Mouse (Mus musculus): ENCODE results near the gene Gm3149. TPM values are rescaled to one million over a fixed set of nuclear protein-coding genes. Genes with fewer than 3 reads are reported as not detected.
"Not testable (repeated sequence)": the region's sequence is repeated elsewhere in the genome, so short reads cannot be mapped to it uniquely, and the experiment has no call there.

The Gm3149 gene
- not detected in 2 replicates for polyA plus RNA-seq (2014; fragmentation: Nextera tagmentation; extraction: Ambion mirVana)

GRCm38 (mm10) chr14:4316983-4317382, at the start of gene Gm3149:
TSS of gene Gm3149 (plus strand) at chr14:4317283.
- H3K27ac ChIP-seq (replicated peaks; ENCODE audit: low read depth, low read length); H3K4me3 ChIP-seq (ENCODE audit: low read depth, low read length); H3K9ac ChIP-seq (ENCODE audit: low read depth, low read length); DNase-seq (ENCODE audit: low spot score); H3K27me3 ChIP-seq (replicated peaks; ENCODE audit: control insufficient read depth, insufficient read depth, low read length); H3K9me3 ChIP-seq (ENCODE audit: control insufficient read depth, low read length); ATAC-seq (ENCODE audit: low read depth); H3K36me3 ChIP-seq (ENCODE audit: control insufficient read depth, insufficient read depth, low read length); H3K4me1 ChIP-seq (ENCODE audit: control insufficient read depth, insufficient read depth, low read length); H3K4me2 ChIP-seq (ENCODE audit: low read depth, low read length): not testable (repeated sequence)
- no CpG with 5 or more reads among the region's 1 CpGs for WGBS

- not testable (repeated sequence) for ATAC-seq (ENCODE audit: low read depth); H3K4me2 ChIP-seq (ENCODE audit: low read depth, low read length); H3K4me3 ChIP-seq (ENCODE audit: low read depth, low read length); DNase-seq (ENCODE audit: low spot score); H3K9ac ChIP-seq (ENCODE audit: low read depth, low read length); H3K27ac ChIP-seq (replicated peaks; ENCODE audit: low read depth, low read length); H3K27me3 ChIP-seq (replicated peaks; ENCODE audit: control insufficient read depth, insufficient read depth, low read length); H3K9me3 ChIP-seq (ENCODE audit: control insufficient read depth, low read length); H3K4me1 ChIP-seq (ENCODE audit: control insufficient read depth, insufficient read depth, low read length); H3K36me3 ChIP-seq (ENCODE audit: control insufficient read depth, insufficient read depth, low read length)
- WGBS: 71% methylated on average over 2 of the region's 2 CpGs
Observed at GRCm38 (mm10) chr14:4269238-4269950, 47.7 kb upstream of the Gm3149 start.

DNA sequence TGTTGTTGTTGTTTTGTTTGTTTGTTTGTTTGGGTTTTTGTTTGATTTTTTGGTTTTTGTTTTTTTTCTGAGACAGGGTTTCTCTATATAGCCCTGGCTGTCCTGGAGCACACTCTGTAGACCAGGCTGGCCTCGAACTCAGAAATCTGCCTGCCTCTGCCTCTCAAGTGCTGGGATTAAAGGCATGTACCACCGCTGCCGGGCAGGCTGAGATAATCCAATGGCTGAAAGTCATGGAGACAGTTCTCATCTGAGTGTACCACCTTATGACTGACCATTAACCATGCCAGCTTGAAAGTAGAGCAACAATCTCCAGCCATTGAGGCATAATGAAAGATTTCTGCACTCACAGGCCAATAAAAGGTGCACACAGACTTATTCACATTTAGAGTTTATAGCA, 37.3 kb upstream of the Gm3149 start:
- not testable (repeated sequence) for H3K27ac ChIP-seq (replicated peaks; ENCODE audit: low read depth, low read length); H3K27me3 ChIP-seq (replicated peaks; ENCODE audit: control insufficient read depth, insufficient read depth, low read length); DNase-seq (ENCODE audit: low spot score); ATAC-seq (ENCODE audit: low read depth); H3K9ac ChIP-seq (ENCODE audit: low read depth, low read length); H3K36me3 ChIP-seq (ENCODE audit: control insufficient read depth, insufficient read depth, low read length); H3K9me3 ChIP-seq (ENCODE audit: control insufficient read depth, low read length); H3K4me1 ChIP-seq (ENCODE audit: control insufficient read depth, insufficient read depth, low read length); H3K4me3 ChIP-seq (ENCODE audit: low read depth, low read length); H3K4me2 ChIP-seq (ENCODE audit: low read depth, low read length)
- 100% methylated on average over 2 of the region's 3 CpGs for WGBS

DNA sequence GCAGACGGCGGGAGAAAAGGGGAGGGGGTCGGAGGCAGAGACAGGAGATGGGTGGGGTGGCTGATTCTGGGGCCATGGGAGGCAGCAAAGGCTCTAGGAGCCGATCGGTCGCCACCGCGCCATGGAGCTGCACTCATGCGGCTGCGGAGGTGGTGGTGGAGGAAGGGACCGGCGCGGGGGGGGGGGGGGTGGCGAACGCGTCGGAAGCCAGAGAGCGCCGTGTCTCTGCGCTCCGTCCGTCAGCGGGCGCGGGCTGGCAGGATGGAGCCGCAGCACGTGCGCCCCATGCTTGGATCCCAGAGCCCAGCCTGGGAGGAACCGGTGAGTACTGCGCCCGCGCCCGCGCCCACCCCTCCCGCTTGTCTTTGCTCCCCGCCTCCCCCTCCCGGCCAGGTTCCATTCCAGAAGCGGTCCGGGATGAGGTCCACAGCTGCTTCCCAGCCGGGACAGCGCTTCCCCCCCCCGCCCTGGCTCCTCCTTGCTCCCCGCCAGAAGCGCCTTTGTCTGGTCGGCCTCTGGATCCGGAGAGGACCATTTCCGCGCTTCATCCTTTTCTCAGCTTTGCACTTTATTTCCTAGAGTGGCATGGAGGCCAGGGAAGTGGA, 17.5 kb downstream of the Gm3149 start, which contains the start of gene 2610042L04Rik:
2610042L04Rik (plus strand) TSS at position 288 of the 605 bp plus-strand sequence.
- H3K36me3 ChIP-seq (ENCODE audit: control insufficient read depth, insufficient read depth, low read length); H3K9me3 ChIP-seq (ENCODE audit: control insufficient read depth, low read length); H3K27me3 ChIP-seq (replicated peaks; ENCODE audit: control insufficient read depth, insufficient read depth, low read length); H3K27ac ChIP-seq (replicated peaks; ENCODE audit: low read depth, low read length); H3K4me1 ChIP-seq (ENCODE audit: control insufficient read depth, insufficient read depth, low read length); ATAC-seq (ENCODE audit: low read depth): not testable (repeated sequence)
- Histone ChIP-seq H3K9ac (ENCODE audit: low read depth, low read length) (0 out of 2 replicates have a peak within 1 kb of the TSS, but pooled peaks have one; percentile 42), H3K4me3 (ENCODE audit: low read depth, low read length) (peak within 1 kb of the TSS; percentile 36), H3K4me2 (ENCODE audit: low read depth, low read length) (peak within 1 kb of the TSS; percentile 62)
- WGBS: 8% methylated on average over 5 of the region's 48 CpGs
- DNase-seq (ENCODE audit: low spot score): peak; percentile 0

DNA sequence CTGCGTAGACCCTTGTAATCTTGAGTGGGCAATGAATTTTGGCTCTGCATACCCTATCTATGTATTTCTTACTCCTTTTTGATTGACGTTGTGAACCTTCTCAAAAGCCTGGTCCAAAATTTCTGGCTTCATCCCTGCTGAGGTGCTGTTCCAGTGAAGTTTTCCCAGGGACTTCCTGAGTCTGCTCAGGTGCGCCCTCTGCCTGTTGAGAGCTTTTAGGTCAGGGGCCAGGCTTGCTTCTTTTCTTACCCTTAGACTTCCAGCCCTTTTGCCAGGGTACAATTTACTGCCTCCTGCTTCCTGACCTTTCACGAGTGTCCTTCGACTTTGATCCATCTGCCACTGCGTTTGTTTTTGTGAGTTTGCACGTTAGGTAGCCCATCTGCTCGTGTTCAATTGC, 18.4 kb downstream of the Gm3149 start:
- not testable (repeated sequence) for ATAC-seq (ENCODE audit: low read depth); H3K9me3 ChIP-seq (ENCODE audit: control insufficient read depth, low read length); DNase-seq (ENCODE audit: low spot score); H3K4me1 ChIP-seq (ENCODE audit: control insufficient read depth, insufficient read depth, low read length); H3K27ac ChIP-seq (replicated peaks; ENCODE audit: low read depth, low read length); H3K9ac ChIP-seq (ENCODE audit: low read depth, low read length); H3K4me2 ChIP-seq (ENCODE audit: low read depth, low read length); H3K27me3 ChIP-seq (replicated peaks; ENCODE audit: control insufficient read depth, insufficient read depth, low read length); H3K4me3 ChIP-seq (ENCODE audit: low read depth, low read length); H3K36me3 ChIP-seq (ENCODE audit: control insufficient read depth, insufficient read depth, low read length)
- 10% methylated on average over 6 of the region's 8 CpGs for WGBS

- 92% methylated on average over 3 of the region's 3 CpGs for WGBS
- H3K4me2 ChIP-seq (ENCODE audit: low read depth, low read length); H3K36me3 ChIP-seq (ENCODE audit: control insufficient read depth, insufficient read depth, low read length); H3K9me3 ChIP-seq (ENCODE audit: control insufficient read depth, low read length); H3K9ac ChIP-seq (ENCODE audit: low read depth, low read length); H3K27ac ChIP-seq (replicated peaks; ENCODE audit: low read depth, low read length); H3K4me3 ChIP-seq (ENCODE audit: low read depth, low read length); H3K27me3 ChIP-seq (replicated peaks; ENCODE audit: control insufficient read depth, insufficient read depth, low read length); H3K4me1 ChIP-seq (ENCODE audit: control insufficient read depth, insufficient read depth, low read length); DNase-seq (ENCODE audit: low spot score); ATAC-seq (ENCODE audit: low read depth): not testable (repeated sequence)
Observed at GRCm38 (mm10) chr14:4368991-4369390, 51.9 kb downstream of the Gm3149 start.

- not testable (repeated sequence) for H3K9me3 ChIP-seq (ENCODE audit: control insufficient read depth, low read length); H3K36me3 ChIP-seq (ENCODE audit: control insufficient read depth, insufficient read depth, low read length); H3K4me1 ChIP-seq (ENCODE audit: control insufficient read depth, insufficient read depth, low read length); H3K27me3 ChIP-seq (replicated peaks; ENCODE audit: control insufficient read depth, insufficient read depth, low read length); ATAC-seq (ENCODE audit: low read depth); H3K4me2 ChIP-seq (ENCODE audit: low read depth, low read length); H3K27ac ChIP-seq (replicated peaks; ENCODE audit: low read depth, low read length); DNase-seq (ENCODE audit: low spot score); H3K9ac ChIP-seq (ENCODE audit: low read depth, low read length); H3K4me3 ChIP-seq (ENCODE audit: low read depth, low read length)
- WGBS: 85% methylated on average over 3 of the region's 3 CpGs
Observed at GRCm38 (mm10) chr14:4369691-4370090, 52.6 kb downstream of the Gm3149 start.
